Mouse (Mus musculus) embryonic stem cell, embryonic (primary cell): ENCODE measurements at regions not wholly inside any gene's neighbourhood (a gene's known extent, or its start where the extent isn't known, plus 50 kb on each side); places are given as distances from the start of the nearest gene placed in this dataset.
"Not testable (repeated sequence)": the region's sequence is repeated elsewhere in the genome, so short reads cannot be mapped to it uniquely, and the experiment has no call there.

ENCODE experiments used
- CTCF ChIA-PET, 4 experiments: fragments of 300-600 bp in 2 of 4; fragments of 350-600 bp in 2 of 4; sonication (Branson Sonifier 250); formaldehyde crosslinking; loops; one replicate each; lab custom pipeline; 2022; ENCODE audit warnings: inconsistent platforms in 2 of 4; lab: Charles Lee
- POLR2A ChIA-PET, 4 experiments: fragments of 300-600 bp in 2 of 4; fragments of 350-600 bp in 2 of 4; sonication (Branson Sonifier 250); formaldehyde crosslinking; loops; one replicate each; lab custom pipeline; 2022; ENCODE audit warnings: antibody characterized with exemption in 4 of 4, inconsistent platforms in 1 of 4; lab: Charles Lee

DNA sequence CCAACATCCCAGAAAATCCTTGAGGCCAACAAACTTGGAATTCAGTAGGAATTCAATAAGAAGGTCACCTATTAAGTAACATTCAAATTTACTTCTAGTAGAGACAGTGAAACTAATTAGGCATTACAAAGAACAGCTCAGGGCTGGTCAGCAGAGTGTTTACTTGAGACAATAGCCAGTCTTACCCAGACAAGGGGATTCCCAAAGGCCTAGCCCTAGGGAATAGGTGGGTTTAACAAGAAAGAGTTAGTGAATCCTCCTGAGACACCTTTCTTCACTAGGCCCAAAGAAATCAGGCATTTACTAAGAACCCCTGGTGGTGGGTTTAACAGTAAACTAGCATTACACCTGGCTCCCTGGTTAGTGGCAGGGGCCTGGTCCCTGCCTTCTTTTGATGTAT, 597.7 kb upstream of the Cdh9 start:
- POLR2A ChIA-PET: interaction anchor here in 1 of 4 experiments (0.7 kb wide), 1 partner anchor 84 kb away, joined by 8 read pairs; no protein-coding TSS in a partner anchor
- CTCF ChIA-PET: no interaction called here

DNA sequence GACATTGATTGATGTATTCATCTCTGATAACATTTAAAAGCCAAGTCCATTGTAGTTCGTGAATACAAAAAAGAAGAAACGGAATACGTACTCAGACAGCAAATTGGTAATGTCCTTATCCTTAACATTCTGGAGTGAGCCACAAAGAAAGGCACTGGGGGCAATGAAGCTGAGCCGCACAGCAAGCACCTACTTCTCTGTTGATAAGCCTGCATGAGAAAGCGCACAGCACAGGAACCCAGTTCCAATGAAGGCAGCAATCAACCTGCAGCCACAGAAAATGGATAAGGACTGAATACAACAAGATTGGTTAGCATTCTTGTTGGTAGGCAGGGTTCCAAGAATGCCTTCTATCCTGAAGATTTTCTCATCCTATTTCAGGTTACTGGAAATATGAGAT, 570.4 kb upstream of the Cdh9 start:
- CTCF ChIA-PET: no interaction called here
- POLR2A ChIA-PET: no interaction called here

DNA sequence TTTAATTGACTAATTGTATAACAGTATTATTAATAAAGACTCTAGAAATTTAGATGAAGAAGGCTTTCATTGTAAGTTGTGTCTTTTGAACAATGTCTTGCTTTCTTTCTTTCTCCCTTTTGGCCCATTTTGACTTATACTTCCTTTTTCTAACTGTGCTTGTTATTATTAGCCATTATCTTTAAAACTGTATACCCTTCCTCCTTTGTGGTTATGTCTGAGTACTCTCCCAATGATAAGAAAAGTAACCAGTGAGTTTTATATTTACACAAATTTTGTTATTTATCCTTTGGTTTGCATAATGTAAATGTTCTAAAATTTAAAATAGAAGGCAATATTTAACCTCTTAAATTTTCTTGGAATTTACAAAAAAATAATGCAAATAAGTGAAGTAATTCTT, 564.6 kb upstream of the Cdh9 start:
- CTCF ChIA-PET: no interaction called here
- POLR2A ChIA-PET: no interaction called here

DNA sequence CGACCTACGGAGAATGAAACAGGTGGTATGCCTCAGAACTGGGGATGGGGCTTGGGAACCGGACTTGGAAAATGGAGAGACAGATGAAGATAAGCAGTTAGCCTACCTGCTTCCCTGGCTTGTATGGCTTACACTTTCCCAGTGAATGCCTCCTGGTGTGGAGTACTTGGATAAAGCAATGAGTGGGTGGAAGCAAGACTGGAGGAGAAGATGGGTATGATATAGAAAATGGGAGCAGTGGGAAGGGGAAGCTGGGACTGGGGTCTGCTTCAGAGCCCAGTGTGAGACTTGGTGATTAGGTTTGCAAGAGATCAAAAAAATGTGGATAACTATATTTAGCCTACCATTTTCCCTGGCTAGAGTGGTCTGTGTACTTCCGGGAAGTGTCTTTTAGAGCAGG, 515.2 kb upstream of the Cdh9 start:
- ChIA-PET POLR2A (no interaction called here), CTCF (no interaction called here)

DNA sequence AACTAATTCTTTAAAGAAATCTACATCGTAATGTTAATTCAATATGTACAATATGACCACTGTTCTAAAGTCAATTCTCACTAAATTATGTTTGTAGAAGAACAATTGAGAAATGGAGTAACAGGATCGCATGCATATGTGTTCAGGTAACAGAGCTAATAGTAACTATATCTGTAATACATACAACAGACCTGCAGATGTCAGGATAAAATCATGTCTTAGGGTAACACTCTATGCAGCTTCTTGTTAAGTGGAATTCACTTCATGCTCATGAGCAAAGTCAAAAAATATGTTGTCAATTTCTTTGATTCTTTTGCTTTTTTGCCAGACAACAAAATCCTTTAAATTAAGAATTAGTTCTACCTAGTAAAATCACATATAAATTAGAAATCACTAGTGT, 506.9 kb upstream of the Cdh9 start:
- CTCF ChIA-PET: no interaction called here
- POLR2A ChIA-PET: no interaction called here

DNA sequence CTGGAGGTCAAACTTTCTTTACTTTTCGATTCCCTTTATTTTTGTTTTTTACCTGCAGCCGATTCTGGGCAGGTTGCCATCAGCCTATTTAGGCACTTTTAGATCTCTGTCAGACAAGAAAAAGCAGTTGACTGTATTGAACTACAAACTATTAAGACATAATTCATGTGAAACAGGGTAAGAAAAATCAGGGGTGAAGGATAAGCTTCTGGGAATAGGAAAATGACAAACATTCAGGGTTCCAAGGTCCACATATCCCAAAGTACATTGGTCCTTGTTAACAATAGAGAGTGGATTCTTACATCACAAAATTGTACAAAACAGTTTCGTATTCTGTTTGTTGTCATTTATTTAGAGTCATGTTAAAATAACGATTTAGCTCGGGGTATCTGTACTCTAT, 480.0 kb upstream of the Cdh9 start:
- POLR2A ChIA-PET: no interaction called here
- CTCF ChIA-PET: no interaction called here

DNA sequence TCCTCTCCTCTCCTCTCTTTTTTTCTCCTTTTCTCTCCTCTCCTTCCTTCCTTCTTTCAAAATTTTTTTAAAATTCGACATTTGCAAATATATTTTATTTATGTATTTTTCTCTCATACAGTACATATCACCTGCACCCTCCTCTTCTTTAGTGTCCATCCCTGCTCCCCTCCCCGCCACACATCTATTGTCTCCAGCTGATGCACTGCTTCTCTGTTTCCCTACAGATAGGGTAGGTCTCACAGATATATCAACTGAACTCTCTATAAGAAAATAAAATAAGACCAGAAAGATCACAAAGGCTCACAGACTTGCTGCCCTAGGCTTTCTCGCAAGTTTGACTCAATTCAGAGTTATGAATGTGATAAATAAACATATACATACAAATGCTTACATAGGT, 443.4 kb upstream of the Cdh9 start:
- CTCF ChIA-PET: no interaction called here
- POLR2A ChIA-PET: no interaction called here

DNA sequence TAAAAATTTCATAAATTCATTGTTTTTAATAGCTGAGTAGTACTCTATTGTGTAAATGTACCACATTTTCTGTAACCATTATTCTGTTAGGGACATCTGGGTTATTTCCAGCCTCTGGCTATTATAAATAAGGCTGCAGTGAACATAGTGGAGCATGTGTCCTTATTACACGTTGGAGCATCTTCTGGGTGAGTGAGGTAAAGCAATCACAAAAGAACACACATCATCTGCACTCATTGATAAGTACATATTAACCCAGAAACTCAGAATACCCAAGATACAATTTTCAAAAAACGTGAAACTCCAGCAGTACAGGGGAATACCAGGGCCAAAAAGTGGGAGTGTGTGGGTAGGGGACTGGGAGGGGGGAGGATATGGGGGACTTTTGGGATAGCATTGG, 434.0 kb upstream of the Cdh9 start:
- CTCF ChIA-PET, POLR2A ChIA-PET: not testable (repeated sequence)

DNA sequence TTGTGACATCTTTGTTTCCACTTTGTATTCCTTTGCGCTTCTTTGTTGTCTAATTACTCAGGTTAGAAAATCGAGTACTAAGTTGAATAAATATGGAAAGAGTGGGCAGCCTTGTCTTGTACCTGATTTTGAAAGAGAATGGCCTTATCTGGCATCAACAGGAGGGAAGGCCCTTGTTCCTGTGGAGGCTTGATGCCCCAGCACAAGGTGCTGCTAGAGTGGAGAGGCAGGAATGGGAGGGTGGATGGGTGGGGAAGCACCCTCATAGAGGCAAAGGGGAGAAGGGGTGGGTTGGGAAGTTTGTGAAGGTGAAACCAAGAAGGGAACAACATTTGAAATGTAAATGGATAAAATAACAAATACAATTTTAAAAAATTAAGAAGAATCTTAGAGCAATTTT, 418.9 kb upstream of the Cdh9 start:
- POLR2A ChIA-PET: no interaction called here
- CTCF ChIA-PET: no interaction called here

DNA sequence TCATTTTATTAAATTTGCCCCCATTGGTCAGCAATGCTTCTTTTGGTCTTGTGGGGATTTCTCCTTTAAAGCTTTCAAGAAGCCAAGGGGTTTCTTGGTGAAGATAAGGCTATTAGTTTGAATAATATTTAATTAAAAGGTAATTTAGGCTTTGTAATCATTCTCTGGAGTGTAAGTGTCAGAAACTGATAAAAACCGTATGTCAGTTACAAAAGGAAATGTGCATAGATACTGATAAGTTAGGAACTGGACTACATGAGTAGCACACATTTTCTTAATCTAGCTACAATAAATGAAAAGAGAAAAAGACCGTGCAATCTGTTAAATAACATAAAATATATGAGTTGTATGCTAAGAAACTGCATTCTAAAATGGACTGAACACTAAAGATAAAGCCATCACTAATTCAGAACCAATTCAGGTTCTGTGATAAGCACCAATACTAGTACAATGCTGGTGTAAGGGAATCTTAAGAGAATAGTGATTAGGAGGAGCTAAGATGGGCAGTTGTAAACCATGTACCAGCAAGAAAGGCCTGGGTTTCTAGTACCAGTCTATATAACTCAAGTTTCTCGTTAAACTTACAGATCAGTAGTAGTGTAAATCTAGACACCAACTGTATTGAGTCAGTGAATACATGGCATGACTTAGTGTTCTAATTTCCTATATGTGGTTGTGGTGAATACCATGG, 416.5 kb upstream of the Cdh9 start:
- CTCF ChIA-PET: no interaction called here
- POLR2A ChIA-PET: no interaction called here

DNA sequence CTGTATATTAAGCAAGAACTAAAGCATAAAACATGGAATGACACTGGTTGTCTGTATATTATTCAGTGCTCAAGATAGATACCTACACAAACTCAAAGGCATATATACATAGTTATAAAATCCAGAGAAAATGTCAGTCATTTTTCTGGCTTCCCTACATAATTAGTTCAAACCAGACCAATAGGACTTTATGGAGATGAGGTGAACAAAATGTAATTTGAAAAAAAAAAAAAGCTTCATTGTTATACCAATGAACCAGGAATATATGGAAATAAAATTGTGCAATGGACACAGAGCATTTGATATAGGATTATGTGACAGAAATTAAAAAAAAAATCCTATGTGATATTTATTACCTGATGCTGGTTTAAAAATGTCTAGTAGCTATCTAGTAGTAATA, 415.8 kb upstream of the Cdh9 start:
- CTCF ChIA-PET: no interaction called here
- POLR2A ChIA-PET: no interaction called here

DNA sequence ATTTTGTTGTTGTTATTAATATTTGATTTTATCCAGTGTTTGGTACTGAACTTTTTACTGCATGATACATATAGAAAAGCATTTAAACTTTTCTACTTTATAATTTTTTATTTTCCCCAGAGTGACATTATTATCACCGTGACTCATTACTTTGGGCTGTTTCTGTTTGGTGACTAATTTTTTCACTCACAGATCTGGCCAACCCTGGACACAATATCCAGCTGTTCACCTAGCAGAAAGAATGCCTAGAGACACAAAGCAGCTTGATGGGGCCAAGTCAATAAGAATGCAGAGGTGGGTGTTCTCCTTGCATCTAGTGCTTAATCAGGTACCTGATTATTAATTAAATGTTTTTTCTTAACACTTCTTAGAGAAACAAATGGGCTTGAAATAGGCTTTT, 414.7 kb upstream of the Cdh9 start:
- ChIA-PET POLR2A (no interaction called here), CTCF (no interaction called here)

DNA sequence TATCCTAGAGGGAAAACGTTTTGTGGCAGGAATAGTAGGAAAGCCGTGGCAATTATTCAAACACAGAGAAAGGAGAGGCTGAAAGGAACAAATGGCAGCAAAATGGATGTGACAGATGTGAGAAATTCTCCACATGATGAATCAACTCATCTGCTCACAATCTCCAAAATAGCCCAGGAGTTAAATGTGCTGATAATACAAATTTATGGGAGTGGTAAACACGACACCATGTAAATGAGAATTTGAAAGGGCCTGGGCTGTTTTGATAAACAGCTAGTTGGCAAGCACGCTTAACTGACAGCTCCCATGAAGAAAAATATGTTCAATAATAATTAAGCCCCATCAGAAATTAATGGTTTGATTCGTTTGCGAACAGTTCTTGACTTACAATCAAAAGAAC, 413.9 kb upstream of the Cdh9 start:
- ChIA-PET POLR2A (no interaction called here), CTCF (no interaction called here)

DNA sequence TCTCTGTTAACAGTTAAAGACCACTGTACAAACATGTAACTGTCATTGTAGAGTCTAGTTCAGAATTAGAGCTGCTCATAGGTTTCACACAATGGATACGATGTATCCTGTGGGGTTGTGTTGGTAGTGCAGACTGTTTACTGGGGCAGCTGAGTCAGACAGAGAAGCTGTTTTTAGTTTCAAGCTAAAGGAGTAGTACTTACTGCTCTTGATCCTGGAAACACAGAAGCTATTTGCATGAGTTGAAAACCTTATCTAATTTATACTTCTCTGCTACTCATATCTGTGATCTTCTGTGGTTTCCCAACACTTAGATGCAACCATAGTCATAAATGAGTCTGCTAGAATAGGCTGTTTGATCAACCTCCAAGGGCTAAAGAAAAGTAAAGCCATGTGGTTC, 413.5 kb upstream of the Cdh9 start:
- POLR2A ChIA-PET: no interaction called here
- CTCF ChIA-PET: no interaction called here

DNA sequence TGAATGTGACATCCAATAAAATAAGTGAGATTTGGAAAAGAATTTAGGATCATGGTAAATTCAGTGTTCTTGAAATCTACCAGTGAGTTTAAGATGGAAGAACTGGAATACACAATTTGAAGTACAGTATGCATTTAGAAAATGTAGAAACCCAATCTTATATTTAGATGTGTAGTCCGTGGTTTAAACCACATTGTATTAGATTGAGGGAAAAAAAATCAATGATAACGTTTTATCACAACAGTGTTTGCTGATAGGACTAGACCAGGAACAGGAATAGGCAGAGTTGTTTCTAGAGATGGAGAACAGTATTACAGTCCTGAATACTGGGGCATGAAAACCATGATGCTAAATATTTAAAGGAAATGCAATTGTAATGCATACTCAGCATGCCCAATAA, 402.2 kb upstream of the Cdh9 start:
- CTCF ChIA-PET: no interaction called here

More for the DNA sequence above, 402.2 kb upstream of the Cdh9 start:
- POLR2A ChIA-PET: no interaction called here
